Comparison of ENCODE assay signal across 21 mouse cellular contexts in the genomic region with DNA sequence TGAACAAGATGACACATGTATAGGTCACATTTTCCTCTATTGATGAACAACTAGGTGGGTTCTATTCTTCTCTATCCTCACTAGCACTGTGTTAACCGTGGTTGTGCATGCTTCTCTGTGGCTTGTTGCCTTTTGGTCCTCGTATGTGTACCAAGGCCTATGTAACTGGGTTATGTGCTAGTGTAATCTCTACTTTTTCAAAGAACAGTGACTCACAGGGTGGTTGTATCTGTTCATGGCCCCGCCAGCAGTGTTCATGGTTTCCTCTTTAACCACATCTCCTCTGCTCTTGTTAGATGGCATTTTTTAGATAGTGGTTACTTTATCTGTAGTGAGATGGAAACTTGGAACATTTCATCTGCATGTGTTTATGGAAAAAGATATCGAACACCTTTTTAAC.
"Had no signal": no experiment of that assay in that cellular context is flagged by ENCODE, and none has a peak within 500 bp of the region (broad histone marks: within the 10 kb centered on the region; RNA-seq: fewer than 3 reads in every experiment).

No protein-coding gene starts in this region.

- H3K9ac ChIP-seq: lung, embryonic 14.5 days; midbrain, embryonic 12.5 days; neural tube, embryonic 13.5 days; neural tube, embryonic 15.5 days; stomach, embryonic 15.5 days had no signal

- DNase-seq: lung, adult 18-20 months; lung, embryonic 14.5 days; lung, postnatal 10 days; lung, postnatal 4 days; midbrain, embryonic 14.5 days; retina, postnatal 1 day; right cerebral cortex, adult 18-20 months; right cerebral cortex, postnatal 25 days; right cerebral cortex, postnatal 4 days; spleen, adult 18-20 months; thymus, adult 2 months; thymus, postnatal 25 days; thymus, postnatal 4 days had no signal

- H3K36me3 ChIP-seq: midbrain, embryonic 10.5 days; midbrain, embryonic 12.5 days; neural tube, embryonic 13.5 days; neural tube, embryonic 15.5 days; stomach, embryonic 15.5 days had no signal

- ATAC-seq: midbrain, embryonic 16.5 days had no signal

- H3K27me3 ChIP-seq: midbrain, embryonic 12.5 days; neural tube, embryonic 13.5 days; neural tube, embryonic 15.5 days; stomach, embryonic 15.5 days had no signal

- H3K9me3 ChIP-seq: midbrain, embryonic 10.5 days; midbrain, embryonic 12.5 days; neural tube, embryonic 15.5 days; stomach, embryonic 15.5 days had no signal

- H3K4me1 ChIP-seq: midbrain, embryonic 10.5 days; midbrain, embryonic 12.5 days; neural tube, embryonic 13.5 days; neural tube, embryonic 15.5 days; stomach, embryonic 15.5 days had no signal

- H3K4me2 ChIP-seq: lung, embryonic 14.5 days; midbrain, embryonic 12.5 days; neural tube, embryonic 13.5 days; neural tube, embryonic 15.5 days; stomach, embryonic 15.5 days had no signal

- H3K27ac ChIP-seq: midbrain, embryonic 10.5 days; midbrain, embryonic 12.5 days; neural tube, embryonic 13.5 days; neural tube, embryonic 15.5 days; stomach, embryonic 15.5 days; stomach, postnatal 0 days had no signal

- H3K4me3 ChIP-seq: midbrain, embryonic 10.5 days; midbrain, embryonic 12.5 days; myocyte; neural tube, embryonic 13.5 days; neural tube, embryonic 15.5 days; stomach, embryonic 15.5 days had no signal
